Mouse (Mus musculus) megakaryocyte, embryonic 14.5 days (primary cell): ENCODE data around the gene Negr1.

Experiments used
- FLI1 ChIP-seq: IDR thresholded peaks from 2 replicates; pipeline ENCODE4 v1.6.1; 2012; ENCODE audit warnings: low read length, inconsistent platforms, mixed read lengths
- GATA1 ChIP-seq: IDR thresholded peaks from 3 replicates; pipeline ENCODE4 v1.6.1; 2012; ENCODE audit warnings: mixed read lengths, low read length, inconsistent platforms, borderline replicate concordance

DNA sequence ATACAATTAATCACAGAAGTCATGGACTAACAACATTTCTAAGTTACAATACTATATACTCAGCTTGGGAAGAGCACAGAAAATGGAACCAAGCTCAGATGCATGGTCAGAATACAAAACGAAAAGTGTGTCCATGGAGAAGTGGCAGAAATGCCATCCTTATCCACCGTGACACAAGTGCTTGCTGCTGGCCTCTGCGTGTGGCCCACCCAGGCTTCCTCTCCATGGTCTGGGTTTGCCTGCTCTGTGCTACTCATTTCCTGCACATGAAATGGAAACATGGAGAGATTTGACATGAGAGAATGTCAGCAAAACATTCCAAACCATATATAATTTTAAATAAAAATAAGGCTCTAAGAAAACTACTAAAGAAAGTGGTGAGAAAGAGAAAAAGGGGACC is 645.2 kb downstream of the Negr1 start:
- no peak for TF ChIP-seq GATA1
- no peak for TF ChIP-seq FLI1
